Mouse (Mus musculus): ENCODE measurements at regions not wholly inside any gene's neighbourhood (a gene's known extent, or its start where the extent isn't known, plus 50 kb on each side); places are given as distances from the start of the nearest gene placed in this dataset.

GRCm38 (mm10) chr2:166382180-166382579 is 226.7 kb upstream of the Sulf2 start:
- Histone ChIP-seq H3K4me3 (replicated peaks; ENCODE audit: extremely low read depth, low read depth, low read length) (no peak overlapping the region), H3K4me1 (ENCODE audit: control insufficient read depth, insufficient read depth, low read length) (no peaks in the 10 kb centered on the region)
- DNase-seq: no peak
- TF ChIP-seq CTCF (IDR thresholded peaks at IDR 0.05; ENCODE audit: insufficient read depth, low read length) (no peak), POLR2A (IDR thresholded peaks at IDR 0.05; ENCODE audit: borderline replicate concordance, extremely low read depth, low read depth, low read length) (no peak)
- WGBS: 65% methylated on average over 7 of the region's 7 CpGs

GRCm38 (mm10) chr2:166380854-166381253 is 225.4 kb upstream of the Sulf2 start:
- Histone ChIP-seq H3K4me1 (ENCODE audit: control insufficient read depth, insufficient read depth, low read length) (no peaks in the 10 kb centered on the region), H3K4me3 (replicated peaks; ENCODE audit: extremely low read depth, low read depth, low read length) (no peak overlapping the region)
- DNase-seq: no peak
- TF ChIP-seq CTCF (IDR thresholded peaks at IDR 0.05; ENCODE audit: insufficient read depth, low read length) (no peak), POLR2A (IDR thresholded peaks at IDR 0.05; ENCODE audit: borderline replicate concordance, extremely low read depth, low read depth, low read length) (no peak)
- 66% methylated on average over 9 of the region's 9 CpGs for WGBS

- TF ChIP-seq CTCF (IDR thresholded peaks at IDR 0.05; ENCODE audit: insufficient read depth, low read length): no peak
- TF ChIP-seq POLR2A (IDR thresholded peaks at IDR 0.05; ENCODE audit: borderline replicate concordance, extremely low read depth, low read depth, low read length): no peak
- Histone ChIP-seq H3K4me1 (ENCODE audit: control insufficient read depth, insufficient read depth, low read length) (no peaks in the 10 kb centered on the region), H3K4me3 (replicated peaks; ENCODE audit: extremely low read depth, low read depth, low read length) (no peak overlapping the region)
- DNase-seq: no peak
- WGBS: 60% methylated on average over 3 of the region's 3 CpGs
Observed at GRCm38 (mm10) chr2:166378325-166378724, 222.9 kb upstream of the Sulf2 start.

- no peak for TF ChIP-seq CTCF (IDR thresholded peaks at IDR 0.05; ENCODE audit: insufficient read depth, low read length)
- no peak for TF ChIP-seq POLR2A (IDR thresholded peaks at IDR 0.05; ENCODE audit: borderline replicate concordance, extremely low read depth, low read depth, low read length)
- Histone ChIP-seq H3K4me1 (ENCODE audit: control insufficient read depth, insufficient read depth, low read length) (no peaks in the 10 kb centered on the region), H3K4me3 (replicated peaks; ENCODE audit: extremely low read depth, low read depth, low read length) (no peak overlapping the region)
- 40% methylated on average over 3 of the region's 3 CpGs for WGBS
- DNase-seq: no peak
Observed at GRCm38 (mm10) chr2:166377329-166377728, 221.9 kb upstream of the Sulf2 start.

- TF ChIP-seq POLR2A (IDR thresholded peaks at IDR 0.05; ENCODE audit: borderline replicate concordance, extremely low read depth, low read depth, low read length) (no peak), CTCF (IDR thresholded peaks at IDR 0.05; ENCODE audit: insufficient read depth, low read length) (no peak)
- 85% methylated on average over 12 of the region's 12 CpGs for WGBS
- no peak for DNase-seq
- H3K4me3 ChIP-seq (replicated peaks; ENCODE audit: extremely low read depth, low read depth, low read length): no peak overlapping the region
- H3K4me1 ChIP-seq (ENCODE audit: control insufficient read depth, insufficient read depth, low read length): no peaks in the 10 kb centered on the region
Observed at GRCm38 (mm10) chr2:166375639-166376038, 220.2 kb upstream of the Sulf2 start.

- 78% methylated on average over 6 of the region's 6 CpGs for WGBS
- no peak for DNase-seq
- TF ChIP-seq CTCF (IDR thresholded peaks at IDR 0.05; ENCODE audit: insufficient read depth, low read length) (no peak), POLR2A (IDR thresholded peaks at IDR 0.05; ENCODE audit: borderline replicate concordance, extremely low read depth, low read depth, low read length) (no peak)
- no peaks in the 10 kb centered on the region for H3K4me1 ChIP-seq (ENCODE audit: control insufficient read depth, insufficient read depth, low read length)
- no peak overlapping the region for H3K4me3 ChIP-seq (replicated peaks; ENCODE audit: extremely low read depth, low read depth, low read length)
Observed at GRCm38 (mm10) chr2:166370776-166371175, 215.3 kb upstream of the Sulf2 start.

GRCm38 (mm10) chr2:166361645-166362044 is 206.2 kb upstream of the Sulf2 start:
- Histone ChIP-seq H3K4me1 (ENCODE audit: control insufficient read depth, insufficient read depth, low read length) (no peaks in the 10 kb centered on the region), H3K4me3 (replicated peaks; ENCODE audit: extremely low read depth, low read depth, low read length) (no peak overlapping the region)
- no peak for DNase-seq
- TF ChIP-seq POLR2A (IDR thresholded peaks at IDR 0.05; ENCODE audit: borderline replicate concordance, extremely low read depth, low read depth, low read length): no peak
- WGBS: 81% methylated on average over 6 of the region's 6 CpGs

GRCm38 (mm10) chr2:166360786-166361185 is 205.3 kb upstream of the Sulf2 start:
- no peaks in the 10 kb centered on the region for H3K4me1 ChIP-seq (ENCODE audit: control insufficient read depth, insufficient read depth, low read length)
- 52% methylated on average over 3 of the region's 3 CpGs for WGBS
- no peak overlapping the region for H3K4me3 ChIP-seq (replicated peaks; ENCODE audit: extremely low read depth, low read depth, low read length)
- DNase-seq: no peak
- no peak for TF ChIP-seq POLR2A (IDR thresholded peaks at IDR 0.05; ENCODE audit: borderline replicate concordance, extremely low read depth, low read depth, low read length)
- TF ChIP-seq CTCF (IDR thresholded peaks at IDR 0.05; ENCODE audit: insufficient read depth, low read length): no peak

GRCm38 (mm10) chr2:166359995-166360394 is 204.5 kb upstream of the Sulf2 start:
- Histone ChIP-seq H3K4me3 (replicated peaks; ENCODE audit: extremely low read depth, low read depth, low read length) (no peak overlapping the region), H3K4me1 (ENCODE audit: control insufficient read depth, insufficient read depth, low read length) (no peaks in the 10 kb centered on the region)
- no peak for DNase-seq
- TF ChIP-seq POLR2A (IDR thresholded peaks at IDR 0.05; ENCODE audit: borderline replicate concordance, extremely low read depth, low read depth, low read length) (no peak), CTCF (IDR thresholded peaks at IDR 0.05; ENCODE audit: insufficient read depth, low read length) (no peak)
- WGBS: 32% methylated on average over 13 of the region's 13 CpGs

GRCm38 (mm10) chr2:166357824-166358223 is 202.4 kb upstream of the Sulf2 start:
- TF ChIP-seq POLR2A (IDR thresholded peaks at IDR 0.05; ENCODE audit: borderline replicate concordance, extremely low read depth, low read depth, low read length) (no peak), CTCF (IDR thresholded peaks at IDR 0.05; ENCODE audit: insufficient read depth, low read length) (no peak)
- H3K4me3 ChIP-seq (replicated peaks; ENCODE audit: extremely low read depth, low read depth, low read length): no peak overlapping the region
- WGBS: 52% methylated on average over 7 of the region's 7 CpGs
- DNase-seq: no peak
- no peaks in the 10 kb centered on the region for H3K4me1 ChIP-seq (ENCODE audit: control insufficient read depth, insufficient read depth, low read length)
